Mouse (Mus musculus) liver, postnatal 0 days (tissue): ENCODE results near the gene C130074G19Rik. TPM values are rescaled to one million over a fixed set of nuclear protein-coding genes. Genes with fewer than 3 reads are reported as not detected.

Experiments used
- ATAC-seq: fragments of 200-750 bp; cut with Nextera tagmentation; 2 replicates; pipeline ENCODE4 v1.8.0; 2017; ENCODE audit warnings: mild to moderate bottlenecking, moderate library complexity
- DNase-seq: peaks from one replicate; pipeline ENCODE4 v3.0.0-alpha.2; 2016
- H3K27ac ChIP-seq: fragments of 300-500 bp; sonication (generic); 2 replicates; pipeline ENCODE4 v1.5.1; 2014; ENCODE audit warnings: antibody characterized with exemption, moderate library complexity, mild to moderate bottlenecking, low read depth
- H3K27me3 ChIP-seq: fragments of 300-500 bp; sonication (generic); 2 replicates; pipeline ENCODE4 v1.6.1; 2014; ENCODE audit warnings: low read length, control low read depth, mixed read lengths; ENCODE audit not compliant: insufficient read depth
- H3K36me3 ChIP-seq: fragments of 300-500 bp; sonication (generic); replicated peaks from 2 replicates; pipeline ENCODE4 v1.6.1; 2014; ENCODE audit warnings: mild to moderate bottlenecking, control low read depth, low read length, moderate library complexity, mixed read lengths; ENCODE audit not compliant: insufficient read depth
- H3K4me1 ChIP-seq: fragments of 300-500 bp; sonication (generic); 2 replicates; pipeline ENCODE4 v1.6.1; 2014; ENCODE audit warnings: antibody characterized with exemption, mild to moderate bottlenecking, control low read depth; ENCODE audit not compliant: insufficient read depth
- H3K4me2 ChIP-seq: fragments of 300-500 bp; sonication (generic); 2 replicates; pipeline ENCODE4 v1.6.1; 2014; ENCODE audit warnings: low read depth, mild to moderate bottlenecking, low read length, moderate library complexity, mixed read lengths
- H3K4me3 ChIP-seq: fragments of 300-500 bp; sonication (generic); 2 replicates; pipeline ENCODE4 v1.5.1; 2014; ENCODE audit warnings: low read depth, low read length
- H3K9ac ChIP-seq: fragments of 300-500 bp; sonication (generic); replicated peaks from 2 replicates; pipeline ENCODE4 v1.6.1; 2014; ENCODE audit warnings: mild to moderate bottlenecking, moderate library complexity
- H3K9me3 ChIP-seq: fragments of 300-500 bp; sonication (generic); 2 replicates; pipeline ENCODE4 v1.6.1; 2016; ENCODE audit warnings: mild to moderate bottlenecking, control low read depth, low read length, mixed read lengths
- CTCF ChIP-seq: sonication (generic); IDR thresholded peaks from 2 replicates; pipeline ENCODE4 v1.5.1; 2016; ENCODE audit warnings: antibody characterized with exemption, low read depth
- EP300 ChIP-seq: IDR thresholded peaks from 2 replicates; pipeline ENCODE4 v1.6.1; 2016; ENCODE audit warnings: antibody characterized with exemption, low read depth, mild to moderate bottlenecking
- WGBS: fragments of 180-500 bp; shearing (Covaris S2); extraction: QIAGEN DNeasy Blood & Tissue Kit; methylation state at CpG from one replicate; pipeline ENCODE4 v1.1.7; 2014; ENCODE audit not compliant: insufficient replicate concordance; 5-methylcytosine and 5-hydroxymethylcytosine counted together
- polyA plus RNA-seq: library from polyadenylated mRNA; unstranded; fragments of >200 nt; fragmentation: Nextera tagmentation; extraction: Ambion mirVana; gene quantifications from 2 replicates; pipeline ENCODE4 v1.2.1, GENCODE M21; 2015

The C130074G19Rik gene
- polyA plus RNA-seq, 1 experiment from 2014 or later = 5.6 TPM

DNA sequence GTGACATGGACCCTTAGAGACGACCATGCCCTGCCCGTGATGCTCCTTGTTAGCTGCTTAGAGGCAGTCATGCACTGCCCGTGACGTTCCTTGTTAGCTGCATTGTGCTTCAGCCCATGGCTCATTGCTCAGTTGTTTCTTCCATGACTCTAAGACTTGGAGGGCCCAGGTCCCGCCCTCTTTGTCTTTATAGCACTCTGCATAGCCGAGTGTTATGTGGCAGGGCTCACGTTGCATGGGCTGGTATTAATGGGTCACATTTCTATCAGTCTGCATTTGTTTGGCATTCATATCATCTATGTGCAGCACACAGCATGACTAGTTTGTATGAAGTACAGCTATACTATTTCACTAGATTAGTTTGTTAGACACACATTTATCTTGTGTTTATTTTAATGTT, 20.7 kb upstream of the C130074G19Rik start:
- Histone ChIP-seq H3K36me3 (no peaks in the 10 kb centered on the region), H3K9me3 (no peaks in the 10 kb centered on the region), H3K4me3 (no peak overlapping the region), H3K4me2 (no peak overlapping the region), H3K4me1 (0 out of 2 replicates have a peak, but pooled peaks cover 2% of the 10 kb centered on the region), H3K9ac (no peak overlapping the region), H3K27ac (no peak overlapping the region), H3K27me3 (no peaks in the 10 kb centered on the region)
- ATAC-seq = no peak
- no peak for DNase-seq
- WGBS = 70% methylated on average over 7 of the region's 7 CpGs
- TF ChIP-seq CTCF (no peak), EP300 (no peak)

DNA sequence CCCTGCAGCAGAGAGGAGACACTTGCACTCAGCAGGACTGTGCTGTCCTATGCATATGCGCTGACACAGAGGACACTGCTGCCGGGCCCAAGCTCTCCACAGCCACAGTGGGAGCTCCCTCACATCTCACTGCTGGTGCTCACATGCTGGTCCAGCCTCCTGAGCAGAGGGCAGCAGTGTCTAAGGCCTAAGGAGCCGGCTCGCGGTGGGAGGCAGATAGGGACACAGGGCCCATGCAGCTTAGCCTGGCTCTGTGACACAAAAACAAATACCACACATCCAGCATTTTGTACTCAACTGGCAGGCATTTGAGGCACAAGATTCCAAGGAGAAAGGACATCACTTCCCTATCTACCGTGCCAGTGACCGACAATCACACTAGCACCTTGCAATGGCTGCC, 19.9 kb upstream of the C130074G19Rik start:
- H3K9ac ChIP-seq = no peak overlapping the region
- H3K4me1 ChIP-seq = no peaks in the 10 kb centered on the region
- WGBS = 73% methylated on average over 7 of the region's 7 CpGs
- H3K9me3 ChIP-seq = no peaks in the 10 kb centered on the region
- TF ChIP-seq EP300 (no peak), CTCF (no peak)
- no peak overlapping the region for H3K4me3 ChIP-seq
- ATAC-seq (no peak), DNase-seq (no peak)
- H3K27me3 ChIP-seq = no peaks in the 10 kb centered on the region
- no peaks in the 10 kb centered on the region for H3K36me3 ChIP-seq
- H3K4me2 ChIP-seq = no peak overlapping the region
- no peak overlapping the region for H3K27ac ChIP-seq

GRCm38 (mm10) chr1:184897350-184897749, 14.3 kb upstream of the C130074G19Rik start:
- Histone ChIP-seq H3K36me3 (no peaks in the 10 kb centered on the region), H3K9ac (no peak overlapping the region), H3K4me2 (no peak overlapping the region), H3K4me3 (no peak overlapping the region), H3K4me1 (no peaks in the 10 kb centered on the region), H3K27ac (no peak overlapping the region), H3K9me3 (no peaks in the 10 kb centered on the region), H3K27me3 (no peaks in the 10 kb centered on the region)
- TF ChIP-seq CTCF (no peak), EP300 (no peak)
- WGBS = 80% methylated on average over 16 of the region's 16 CpGs
- DNase-seq (no peak), ATAC-seq (no peak)

- H3K9me3 ChIP-seq = no peaks in the 10 kb centered on the region
- ATAC-seq = no peak
Measured at GRCm38 (mm10) chr1:184891998-184892397, 9.0 kb upstream of the C130074G19Rik start.

DNA sequence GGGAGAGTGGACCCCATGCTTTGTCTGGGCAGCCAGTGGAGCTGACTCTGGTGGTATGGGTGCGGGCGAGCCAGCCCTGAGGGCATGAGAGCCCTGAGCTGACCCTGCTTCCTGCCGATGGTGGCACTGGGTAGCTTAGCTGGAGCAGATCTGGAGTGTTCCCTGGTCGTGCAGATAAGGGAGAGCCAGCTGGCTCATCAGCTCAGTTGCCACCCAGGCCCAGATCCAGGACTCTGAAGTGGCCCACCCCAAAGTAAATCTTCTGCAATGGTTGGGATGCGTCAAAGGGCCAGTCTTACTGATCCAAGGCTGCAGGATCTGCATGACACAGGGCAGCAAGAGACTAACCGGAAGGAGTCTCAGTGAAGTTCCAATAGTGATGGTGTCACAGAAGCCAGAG, 6.4 kb upstream of the C130074G19Rik start:
- H3K4me2 ChIP-seq = no peak overlapping the region
- no peak for DNase-seq
- ATAC-seq = no peak
- H3K27me3 ChIP-seq = no peaks in the 10 kb centered on the region
- H3K9ac ChIP-seq = no peak overlapping the region
- H3K27ac ChIP-seq = no peak overlapping the region
- no peak overlapping the region for H3K4me3 ChIP-seq
- TF ChIP-seq EP300 (no peak), CTCF (no peak)
- H3K4me1 ChIP-seq = no peaks in the 10 kb centered on the region
- no peaks in the 10 kb centered on the region for H3K36me3 ChIP-seq
- 74% methylated on average over 6 of the region's 6 CpGs for WGBS
- H3K9me3 ChIP-seq = no peaks in the 10 kb centered on the region

More at GRCm38 (mm10) chr1:184891998-184892397, 9.0 kb upstream of the C130074G19Rik start:
- DNase-seq = no peak
- H3K9ac ChIP-seq = no peak overlapping the region
- TF ChIP-seq EP300 (no peak), CTCF (peak; percentile 47)
- no peaks in the 10 kb centered on the region for H3K36me3 ChIP-seq
- H3K27ac ChIP-seq = no peak overlapping the region
- 72% methylated on average over 3 of the region's 3 CpGs for WGBS
- H3K4me1 ChIP-seq = no peaks in the 10 kb centered on the region
- H3K27me3 ChIP-seq = no peaks in the 10 kb centered on the region
- H3K4me2 ChIP-seq = no peak overlapping the region
- H3K4me3 ChIP-seq = no peak overlapping the region

DNA sequence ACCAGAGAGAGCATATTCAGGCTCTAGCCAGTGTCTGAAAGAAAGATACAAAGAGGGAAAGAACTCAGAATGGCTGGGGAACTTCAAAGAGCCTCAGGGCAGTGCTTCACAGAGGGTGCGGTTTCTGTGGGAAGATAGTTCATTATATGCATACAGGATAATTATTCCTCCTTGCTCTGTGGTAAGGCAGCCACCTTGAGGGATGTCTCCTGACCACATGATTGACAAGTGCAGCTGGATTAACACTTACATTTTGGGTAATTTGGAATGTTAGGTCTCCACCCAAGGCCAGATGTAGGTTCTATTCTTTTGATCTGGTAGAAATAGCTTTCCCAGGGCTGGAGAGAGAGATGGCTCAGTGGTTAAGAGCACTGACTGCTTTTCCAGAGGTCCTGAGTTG, 3.1 kb upstream of the C130074G19Rik start:
- TF ChIP-seq EP300 (no peak), CTCF (no peak)
- H3K9me3 ChIP-seq = no peaks in the 10 kb centered on the region
- ATAC-seq (no peak), DNase-seq (no peak)
- no peak overlapping the region for H3K4me2 ChIP-seq
- H3K4me1 ChIP-seq = no peaks in the 10 kb centered on the region
- H3K36me3 ChIP-seq = no peaks in the 10 kb centered on the region
- H3K27me3 ChIP-seq = peaks cover 24% of the 10 kb centered on the region
- H3K4me3 ChIP-seq = no peak overlapping the region
- WGBS = 57% methylated on average over 1 of the region's 1 CpGs
- no peak overlapping the region for H3K27ac ChIP-seq
- no peak overlapping the region for H3K9ac ChIP-seq

DNA sequence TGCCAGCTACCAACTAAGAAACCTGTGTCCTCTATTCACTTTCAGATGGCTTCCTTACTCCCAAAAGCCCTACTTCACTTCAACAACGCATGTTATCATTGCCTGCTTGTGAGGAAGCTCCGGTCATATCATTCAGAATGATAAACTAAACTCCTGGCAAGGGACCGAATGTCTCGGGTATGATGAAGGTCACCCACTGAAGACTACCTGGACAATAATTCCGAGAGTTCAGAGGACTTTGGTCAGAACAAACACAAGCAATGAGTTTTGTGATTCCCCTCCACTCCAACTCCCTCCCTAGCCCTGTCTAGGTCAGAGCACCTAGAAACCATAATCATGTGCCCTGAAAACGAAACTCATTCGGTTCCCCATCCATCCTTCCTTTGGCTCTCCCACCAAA, 1.2 kb downstream of the C130074G19Rik start:
- Histone ChIP-seq H3K27me3 (peaks cover 24% of the 10 kb centered on the region), H3K4me2 (peak overlapping the region; percentile 57), H3K27ac (peak overlapping the region; percentile 85), H3K9ac (peak overlapping the region; percentile 75), H3K9me3 (no peaks in the 10 kb centered on the region), H3K4me1 (peaks cover 16% of the 10 kb centered on the region), H3K4me3 (peak overlapping the region; percentile 60), H3K36me3 (no peaks in the 10 kb centered on the region)
- WGBS = 35% methylated on average over 7 of the region's 7 CpGs
- TF ChIP-seq CTCF (no peak), EP300 (no peak)
- peak; percentile 24; the same call in 1 of the 2 replicates for ATAC-seq
- no peak for DNase-seq
